Mouse (Mus musculus) midbrain, embryonic 12.5 days (tissue): Measurements from ENCODE around the gene Tbc1d22b. TPM values are rescaled to one million over a fixed set of nuclear protein-coding genes. Genes with fewer than 3 reads are reported as not detected.

Source experiments
- ATAC-seq: fragments of 200-750 bp; cut with Nextera tagmentation; 2 replicates; pipeline ENCODE4 v1.8.0; 2017; ENCODE audit warnings: low read depth, moderate TSS enrichment, moderate library complexity; ENCODE audit not compliant: low FRiP score
- H3K27ac ChIP-seq: fragments of 300-500 bp; sonication (generic); replicated peaks from 2 replicates; pipeline ENCODE4 v1.5.1; 2016; ENCODE audit warnings: mild to moderate bottlenecking
- H3K27me3 ChIP-seq: fragments of 300-500 bp; sonication (generic); 2 replicates; pipeline ENCODE4 v1.6.1; 2016; ENCODE audit warnings: mild to moderate bottlenecking
- H3K36me3 ChIP-seq: fragments of 300-500 bp; sonication (generic); 2 replicates; pipeline ENCODE4 v1.6.1; 2016
- H3K4me1 ChIP-seq: fragments of 300-500 bp; sonication (generic); 2 replicates; pipeline ENCODE4 v1.6.1; 2016
- H3K4me2 ChIP-seq: fragments of 300-500 bp; sonication (generic); replicated peaks from 2 replicates; pipeline ENCODE4 v1.6.1; 2016; ENCODE audit warnings: mild to moderate bottlenecking, moderate library complexity
- H3K4me3 ChIP-seq: fragments of 300-500 bp; sonication (generic); 2 replicates; pipeline ENCODE4 v1.5.1; 2016; ENCODE audit warnings: mild to moderate bottlenecking
- H3K9ac ChIP-seq: fragments of 300-500 bp; sonication (generic); replicated peaks from 2 replicates; pipeline ENCODE4 v1.6.1; 2016; ENCODE audit warnings: mild to moderate bottlenecking, moderate library complexity
- H3K9me3 ChIP-seq: fragments of 300-500 bp; sonication (generic); 2 replicates; pipeline ENCODE4 v1.6.1; 2016; ENCODE audit warnings: mild to moderate bottlenecking
- WGBS: fragments of 180-500 bp; shearing (Covaris S2); methylation state at CpG from one replicate; pipeline ENCODE4 v1.1.7; 2016; 5-methylcytosine and 5-hydroxymethylcytosine counted together
- polyA plus RNA-seq: library from polyadenylated mRNA; unstranded; fragments of >200 nt; fragmentation: Nextera tagmentation; extraction: Ambion mirVana; gene quantifications from 2 replicates; pipeline ENCODE4 v1.2.1, GENCODE M21; 2016

Gene Tbc1d22b
- 24.1 and 28.0 TPM in 2 replicates for polyA plus RNA-seq

DNA sequence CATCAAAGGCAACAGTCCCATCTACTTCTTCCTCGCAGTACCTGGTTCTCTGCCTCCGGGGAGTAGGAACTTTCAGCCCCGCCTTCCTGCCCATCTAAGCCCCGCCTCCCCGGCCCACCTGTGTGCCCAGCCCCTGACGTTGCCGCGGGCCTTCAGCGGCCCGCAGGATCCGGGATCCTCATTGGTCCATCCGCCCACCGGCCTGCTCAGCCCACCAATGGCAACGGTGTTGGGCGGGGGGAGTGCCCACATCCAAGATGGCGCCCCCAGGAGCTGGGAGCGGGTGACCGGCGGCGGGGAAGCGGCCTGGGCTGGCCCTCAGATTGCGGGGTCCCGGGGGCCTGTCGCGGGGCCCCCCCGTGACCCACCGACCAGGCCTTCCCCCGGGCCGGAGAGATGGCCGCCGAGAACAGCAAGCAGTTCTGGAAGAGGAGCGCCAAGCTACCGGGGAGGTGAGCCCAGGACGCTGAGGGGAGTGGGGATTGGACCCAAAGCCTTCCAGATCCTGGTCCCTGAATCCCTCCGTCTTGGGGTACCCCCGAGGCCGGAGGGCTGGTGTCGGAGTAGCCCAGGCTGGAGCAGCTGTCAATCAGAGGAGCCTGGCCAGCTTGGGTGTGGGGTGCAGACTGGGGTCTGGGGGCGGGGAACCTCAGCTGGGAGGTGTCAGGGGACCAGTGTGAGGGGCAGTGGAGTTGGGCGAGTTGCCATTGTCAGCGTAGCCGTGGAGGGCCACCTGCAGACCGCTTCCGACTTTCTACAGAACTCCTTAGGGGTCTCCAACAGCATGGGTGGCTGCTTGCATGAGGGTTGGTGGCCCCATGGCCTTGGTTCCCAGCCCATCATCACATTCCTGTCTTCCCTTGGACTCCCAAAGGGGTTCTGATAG is at the start of gene Tbc1d22b, which contains the start of gene Gm17657:
Tbc1d22b (plus strand) TSS at position 243 of the 886 bp plus-strand sequence.
Gm17657 (minus strand) TSS at position 96 of the 886 bp plus-strand sequence.
- no peaks in the 10 kb centered on the region for H3K36me3 ChIP-seq
- H3K9ac ChIP-seq = peak within 1 kb of the TSS; percentile 97
- peaks cover 16% of the 10 kb centered on the region for H3K4me1 ChIP-seq
- peak; percentile 99 for ATAC-seq
- H3K9me3 ChIP-seq = no peaks in the 10 kb centered on the region
- H3K27me3 ChIP-seq = peaks cover 6% of the 10 kb centered on the region; the same call in 1 of the 2 replicates
- H3K4me3 ChIP-seq = peak within 1 kb of the TSS; percentile 88
- H3K4me2 ChIP-seq = peak within 1 kb of the TSS; percentile 96
- WGBS = under 1% methylated on average over 44 of the region's 44 CpGs
- no peak within 1 kb of the TSS for H3K27ac ChIP-seq

- no peaks in the 10 kb centered on the region for H3K9me3 ChIP-seq
- H3K4me1 ChIP-seq = no peaks in the 10 kb centered on the region
- 75% methylated on average over 7 of the region's 7 CpGs for WGBS
- H3K9ac ChIP-seq = no peak overlapping the region
- H3K27me3 ChIP-seq = peaks cover 4% of the 10 kb centered on the region; the same call in 1 of the 2 replicates
- no peak for ATAC-seq
- no peak overlapping the region for H3K27ac ChIP-seq
- H3K36me3 ChIP-seq = no peaks in the 10 kb centered on the region
- no peak overlapping the region for H3K4me3 ChIP-seq
- H3K4me2 ChIP-seq = no peak overlapping the region
Observed at GRCm38 (mm10) chr17:29500243-29500740, 49.3 kb upstream of the Tbc1d22b start.

GRCm38 (mm10) chr17:29500802-29501469 is 48.6 kb upstream of the Tbc1d22b start:
- Histone ChIP-seq H3K4me3 (no peak overlapping the region), H3K9ac (no peak overlapping the region), H3K4me1 (no peaks in the 10 kb centered on the region), H3K4me2 (no peak overlapping the region), H3K36me3 (no peaks in the 10 kb centered on the region), H3K27ac (no peak overlapping the region), H3K27me3 (peaks cover 4% of the 10 kb centered on the region; the same call in 1 of the 2 replicates), H3K9me3 (no peaks in the 10 kb centered on the region)
- WGBS = 86% methylated on average over 17 of the region's 17 CpGs
- no peak for ATAC-seq

DNA sequence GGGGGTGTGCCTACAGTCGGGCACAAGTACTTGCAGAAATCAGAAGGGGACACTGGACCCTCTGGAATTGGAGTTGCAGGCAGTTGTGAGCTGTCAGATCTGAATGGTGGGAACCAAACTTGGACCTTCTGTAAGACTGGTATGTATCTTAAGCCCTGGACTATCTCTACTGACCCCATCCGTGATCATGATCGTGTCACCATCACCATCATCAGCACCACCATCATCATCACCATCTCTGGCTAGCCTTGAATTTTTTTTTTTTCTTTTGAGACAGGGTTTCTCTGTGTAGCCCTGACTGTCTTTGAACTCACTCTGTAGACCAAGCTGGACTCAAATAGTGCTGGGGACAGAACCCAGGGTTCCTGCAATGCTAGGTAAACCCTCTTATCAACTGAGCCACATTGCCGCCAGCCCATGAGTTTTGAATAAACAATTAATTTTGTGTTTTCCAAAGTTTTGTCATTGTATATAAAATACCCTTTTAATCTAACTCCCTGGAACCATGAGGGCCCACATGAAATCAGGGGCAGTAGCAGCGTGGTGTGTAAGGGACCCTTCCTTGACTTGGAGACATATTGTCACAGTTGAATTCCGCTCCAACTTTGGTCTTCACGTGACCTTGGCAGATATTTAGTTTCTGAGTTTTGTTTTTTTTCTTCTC is 47.4 kb upstream of the Tbc1d22b start:
- Histone ChIP-seq H3K9me3 (no peaks in the 10 kb centered on the region), H3K27me3 (peaks cover 4% of the 10 kb centered on the region; the same call in 1 of the 2 replicates), H3K27ac (no peak overlapping the region), H3K4me1 (no peaks in the 10 kb centered on the region), H3K4me3 (no peak overlapping the region), H3K4me2 (no peak overlapping the region), H3K9ac (no peak overlapping the region), H3K36me3 (no peaks in the 10 kb centered on the region)
- ATAC-seq = no peak
- 80% methylated on average over 7 of the region's 7 CpGs for WGBS

DNA sequence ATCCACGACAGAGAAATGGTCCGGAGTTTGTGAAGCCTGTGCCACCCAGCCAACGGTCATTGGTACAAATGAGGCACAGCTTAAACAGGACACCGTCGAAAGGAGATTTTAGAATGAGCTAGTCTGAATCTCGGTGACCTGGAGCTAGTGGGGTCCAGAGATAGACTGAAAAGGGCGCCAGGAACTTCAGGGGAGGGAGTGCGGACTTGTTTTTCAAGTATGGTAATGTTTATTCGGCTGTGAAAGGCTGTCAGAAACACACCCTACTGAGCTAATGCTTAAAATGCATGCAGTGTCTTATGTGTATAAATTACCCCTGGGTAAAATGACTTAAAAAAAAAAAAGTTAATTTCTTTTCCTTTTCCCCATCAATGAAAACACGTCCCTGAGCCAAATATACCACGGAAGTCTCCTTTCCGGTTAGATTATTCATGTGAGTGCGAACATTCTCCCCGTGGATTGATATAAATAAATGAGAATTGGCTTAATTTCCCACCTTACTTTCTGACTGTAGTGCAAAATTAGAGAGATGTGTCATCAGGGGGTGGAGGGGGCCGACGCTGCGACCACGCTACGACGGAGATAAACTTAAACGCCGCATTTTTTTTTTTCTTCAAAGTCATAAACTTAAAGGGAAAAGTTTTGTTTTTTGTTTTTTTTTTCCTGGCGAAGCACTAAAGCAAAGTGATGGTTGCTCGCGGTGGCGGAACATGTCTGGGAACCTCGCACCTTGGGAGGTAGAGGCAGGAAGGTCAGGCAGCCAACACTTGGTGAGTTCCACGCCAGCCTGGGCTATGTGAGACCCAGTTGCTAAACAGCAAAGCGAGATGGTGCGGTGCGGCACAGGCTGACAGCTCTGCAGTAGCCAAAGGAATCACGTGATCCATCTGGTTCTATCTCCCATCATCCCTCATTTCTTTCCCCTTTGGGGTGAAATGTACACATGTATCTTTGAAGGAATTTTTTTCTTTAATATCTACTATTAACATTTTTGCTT is 46.6 kb upstream of the Tbc1d22b start:
- no peaks in the 10 kb centered on the region for H3K9me3 ChIP-seq
- 25% methylated on average over 32 of the region's 32 CpGs for WGBS
- no peaks in the 10 kb centered on the region for H3K36me3 ChIP-seq
- H3K4me1 ChIP-seq = no peaks in the 10 kb centered on the region
- H3K27me3 ChIP-seq = peaks cover 4% of the 10 kb centered on the region; the same call in 1 of the 2 replicates
- H3K9ac ChIP-seq = no peak overlapping the region
- no peak overlapping the region for H3K27ac ChIP-seq
- no peak overlapping the region for H3K4me2 ChIP-seq
- no peak overlapping the region for H3K4me3 ChIP-seq
- no peak for ATAC-seq

DNA sequence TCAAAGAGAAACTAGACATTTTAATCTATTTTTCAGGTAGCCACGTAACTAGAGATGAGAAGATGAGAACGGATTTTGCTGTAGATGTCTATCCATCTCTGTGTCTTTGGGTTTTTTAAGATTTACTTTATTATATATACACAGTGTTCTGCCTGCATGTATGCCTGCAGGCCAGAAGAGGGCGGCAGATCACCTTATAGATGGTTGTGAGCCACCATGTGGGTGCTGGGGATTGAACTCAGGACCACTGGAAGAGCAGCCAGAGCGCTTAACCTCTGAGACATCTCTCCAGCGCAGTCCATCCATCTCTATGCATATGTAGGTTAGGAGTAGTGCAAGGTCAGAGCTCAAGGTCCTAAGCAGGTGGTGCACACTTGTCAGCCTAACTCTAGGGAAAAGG is 45.9 kb upstream of the Tbc1d22b start:
- no peak for ATAC-seq
- Histone ChIP-seq H3K27ac (no peak overlapping the region), H3K36me3 (no peaks in the 10 kb centered on the region), H3K4me1 (no peaks in the 10 kb centered on the region), H3K4me3 (no peak overlapping the region), H3K27me3 (peaks cover 4% of the 10 kb centered on the region; the same call in 1 of the 2 replicates), H3K9me3 (no peaks in the 10 kb centered on the region), H3K4me2 (no peak overlapping the region), H3K9ac (no peak overlapping the region)
- WGBS = 72% methylated on average over 5 of the region's 5 CpGs

DNA sequence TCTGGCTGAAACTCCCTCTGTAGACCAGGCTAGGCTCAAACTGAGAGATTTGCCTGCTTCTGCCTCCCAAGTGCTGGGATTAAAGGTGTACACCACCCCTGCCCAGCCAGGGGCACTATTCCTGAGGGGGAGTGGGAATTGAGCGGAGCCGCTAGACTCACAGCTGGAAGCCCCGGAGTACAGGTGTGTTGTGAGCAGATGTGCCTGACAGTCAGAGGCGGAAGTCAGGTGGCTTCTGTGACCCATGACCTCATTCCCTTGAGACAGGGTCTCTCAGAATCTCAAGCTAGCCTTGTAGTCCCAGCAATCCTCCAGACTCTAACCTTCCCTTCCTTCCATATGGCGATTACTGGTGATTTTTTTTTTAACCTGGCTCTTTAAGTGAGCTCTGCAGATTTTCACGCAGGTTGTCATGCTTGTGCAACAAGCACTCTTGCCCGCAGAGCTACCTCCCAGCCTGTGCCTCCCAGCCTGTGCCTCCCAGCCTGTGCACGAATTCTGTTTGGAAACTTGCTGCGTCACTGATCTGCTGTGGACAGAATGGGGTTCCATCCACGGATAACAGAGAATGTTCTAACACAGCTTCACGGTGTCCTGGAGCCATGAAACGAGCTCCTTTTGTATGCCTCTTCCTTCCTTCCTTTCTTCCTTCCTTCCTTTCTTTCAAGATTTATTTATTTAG is 40.5 kb upstream of the Tbc1d22b start:
- Histone ChIP-seq H3K4me1 (no peaks in the 10 kb centered on the region), H3K27me3 (no peaks in the 10 kb centered on the region), H3K36me3 (no peaks in the 10 kb centered on the region), H3K9ac (no peak overlapping the region), H3K27ac (no peak overlapping the region), H3K4me2 (no peak overlapping the region), H3K4me3 (no peak overlapping the region), H3K9me3 (no peaks in the 10 kb centered on the region)
- WGBS = 77% methylated on average over 12 of the region's 12 CpGs
- ATAC-seq = no peak

DNA sequence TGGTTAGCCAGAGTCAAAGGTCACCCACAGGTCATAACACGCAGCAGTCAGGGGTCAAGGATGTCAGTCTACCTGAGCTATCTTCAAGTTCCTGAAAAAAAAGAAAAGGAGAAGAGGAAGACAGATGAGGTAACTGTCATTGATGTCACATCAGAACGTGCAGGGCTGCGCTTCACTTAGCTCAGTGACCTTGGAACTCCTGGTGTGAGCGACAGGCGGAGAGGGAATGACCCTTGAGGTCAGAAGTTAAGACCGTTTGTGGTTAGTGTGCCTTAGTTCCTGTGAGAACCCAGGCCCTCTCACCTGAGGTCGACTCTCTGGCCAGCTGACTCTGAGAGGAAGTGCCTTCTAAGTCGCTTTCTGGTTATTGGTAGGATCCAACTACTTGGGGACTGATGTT is 38.9 kb upstream of the Tbc1d22b start:
- H3K4me1 ChIP-seq = no peaks in the 10 kb centered on the region
- no peaks in the 10 kb centered on the region for H3K36me3 ChIP-seq
- H3K4me3 ChIP-seq = no peak overlapping the region
- no peaks in the 10 kb centered on the region for H3K9me3 ChIP-seq
- no peak overlapping the region for H3K4me2 ChIP-seq
- H3K9ac ChIP-seq = no peak overlapping the region
- no peak overlapping the region for H3K27ac ChIP-seq
- WGBS = 74% methylated on average over 8 of the region's 8 CpGs
- ATAC-seq = no peak
- no peaks in the 10 kb centered on the region for H3K27me3 ChIP-seq

DNA sequence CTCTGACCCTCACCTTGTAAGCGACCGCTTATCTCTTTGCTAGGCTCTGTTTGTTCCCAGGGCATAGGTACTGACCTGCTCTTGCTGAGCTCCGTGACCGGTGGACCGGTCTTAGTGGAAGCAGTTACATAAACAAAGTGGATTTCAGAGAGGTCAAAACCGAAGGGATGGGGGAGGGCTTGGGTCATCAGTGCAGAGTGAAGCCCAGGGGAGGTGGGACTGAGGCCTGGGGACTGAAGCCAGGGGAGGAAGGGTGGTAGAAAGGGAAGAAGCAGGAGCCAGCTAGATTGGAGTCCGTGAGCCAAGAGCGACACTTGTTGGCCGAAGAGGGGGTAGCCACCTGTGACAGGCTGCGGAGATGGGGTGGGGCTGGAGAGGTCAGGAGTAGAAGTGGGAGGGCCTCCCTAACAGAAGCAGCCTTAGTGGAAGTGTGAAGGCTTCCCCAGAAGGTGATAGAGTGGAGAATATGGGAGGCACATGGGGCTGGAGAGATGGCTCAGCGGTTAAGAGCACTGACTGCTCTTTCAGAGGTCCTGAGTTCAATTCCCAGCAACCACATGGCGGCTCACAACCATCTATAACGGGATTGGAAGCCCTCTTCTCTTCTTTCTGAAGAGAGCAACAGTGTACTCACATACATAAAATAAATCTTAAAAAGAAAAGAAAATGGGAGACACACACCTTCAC is 36.4 kb upstream of the Tbc1d22b start:
- H3K9ac ChIP-seq = 0 out of 2 replicates have a peak overlapping the region, but pooled peaks have one; percentile 24
- ATAC-seq = peak; percentile 41; the same call in 1 of the 2 replicates

DNA sequence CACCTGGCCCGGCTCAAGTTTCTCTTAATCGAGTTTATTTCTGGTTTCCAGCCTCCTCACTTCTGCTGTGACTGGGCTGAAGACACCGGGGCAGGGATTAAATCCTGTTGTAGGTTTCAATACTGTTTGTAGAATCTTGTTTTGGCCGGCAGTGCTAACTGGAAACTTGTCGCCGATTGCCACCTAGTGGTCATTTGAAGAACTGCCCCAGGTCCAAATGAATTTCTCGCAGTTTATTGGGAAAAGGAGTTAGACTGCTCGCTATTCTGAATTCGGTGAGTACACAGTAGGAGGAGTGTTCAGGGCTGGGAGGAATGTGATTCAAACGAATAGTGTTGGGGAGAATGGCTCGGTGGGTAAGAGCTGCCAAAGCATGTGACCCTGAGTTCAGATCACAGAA is 35.1 kb upstream of the Tbc1d22b start:
- no peaks in the 10 kb centered on the region for H3K9me3 ChIP-seq
- no peaks in the 10 kb centered on the region for H3K27me3 ChIP-seq
- ATAC-seq = 0 out of 2 replicates have a peak, but pooled peaks have one; percentile 49
- H3K4me2 ChIP-seq = no peak overlapping the region
- WGBS = 3% methylated on average over 11 of the region's 11 CpGs
- no peak overlapping the region for H3K27ac ChIP-seq
- H3K9ac ChIP-seq = no peak overlapping the region
- H3K4me1 ChIP-seq = no peaks in the 10 kb centered on the region
- no peaks in the 10 kb centered on the region for H3K36me3 ChIP-seq
- no peak overlapping the region for H3K4me3 ChIP-seq

More for the DNA sequence above, 36.4 kb upstream of the Tbc1d22b start:
- H3K9me3 ChIP-seq = no peaks in the 10 kb centered on the region
- WGBS = 42% methylated on average over 13 of the region's 13 CpGs
- no peak overlapping the region for H3K27ac ChIP-seq
- no peak overlapping the region for H3K4me3 ChIP-seq
- H3K27me3 ChIP-seq = no peaks in the 10 kb centered on the region
- H3K4me1 ChIP-seq = no peaks in the 10 kb centered on the region
- no peaks in the 10 kb centered on the region for H3K36me3 ChIP-seq
- H3K4me2 ChIP-seq = no peak overlapping the region
